Mouse (Mus musculus) olfactory bulb, adult 2 months (tissue): ENCODE data around the gene Tex28.

Experiments
- CTCF ChIP-seq: fragments of 200-500 bp; IDR thresholded peaks from 2 replicates; pipeline ENCODE4 v1.5.1; 2012; ENCODE audit warnings: low read depth, mild to moderate bottlenecking, low read length, moderate library complexity; ENCODE audit not compliant: insufficient read depth
- POLR2A ChIP-seq: fragments of 200-500 bp; IDR thresholded peaks from 2 replicates; pipeline ENCODE4 v1.6.1; 2012; ENCODE audit warnings: mild to moderate bottlenecking, low read depth, low read length, moderate library complexity; ENCODE audit not compliant: insufficient read depth

DNA sequence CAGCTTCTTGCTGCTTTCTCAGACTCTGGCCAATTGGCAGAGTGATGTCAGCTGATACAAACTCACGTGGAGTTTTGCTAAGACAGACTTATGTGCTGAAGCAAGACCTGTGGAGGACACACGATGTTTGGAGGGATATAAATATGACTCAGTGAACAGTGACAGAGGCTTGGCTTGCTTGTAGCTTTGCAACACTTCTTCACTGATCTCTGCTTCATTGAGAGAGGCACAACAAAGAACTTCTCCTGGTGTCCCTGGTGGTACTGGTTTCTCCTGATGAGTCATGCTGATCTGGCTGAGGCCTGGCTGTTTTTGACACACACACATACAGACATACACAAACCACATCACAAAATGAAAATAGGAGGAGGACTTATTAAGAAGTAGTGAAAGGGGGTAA, 61.7 kb downstream of the Tex28 start:
- TF ChIP-seq POLR2A (no peak), CTCF (no peak)
